Mouse (Mus musculus): ENCODE data around the gene Twist2. TPM values are rescaled to one million over a fixed set of nuclear protein-coding genes. Genes with fewer than 3 reads are reported as not detected.

The Twist2 gene
- polyA plus RNA-seq, 1 experiment: 2.1 TPM

DNA sequence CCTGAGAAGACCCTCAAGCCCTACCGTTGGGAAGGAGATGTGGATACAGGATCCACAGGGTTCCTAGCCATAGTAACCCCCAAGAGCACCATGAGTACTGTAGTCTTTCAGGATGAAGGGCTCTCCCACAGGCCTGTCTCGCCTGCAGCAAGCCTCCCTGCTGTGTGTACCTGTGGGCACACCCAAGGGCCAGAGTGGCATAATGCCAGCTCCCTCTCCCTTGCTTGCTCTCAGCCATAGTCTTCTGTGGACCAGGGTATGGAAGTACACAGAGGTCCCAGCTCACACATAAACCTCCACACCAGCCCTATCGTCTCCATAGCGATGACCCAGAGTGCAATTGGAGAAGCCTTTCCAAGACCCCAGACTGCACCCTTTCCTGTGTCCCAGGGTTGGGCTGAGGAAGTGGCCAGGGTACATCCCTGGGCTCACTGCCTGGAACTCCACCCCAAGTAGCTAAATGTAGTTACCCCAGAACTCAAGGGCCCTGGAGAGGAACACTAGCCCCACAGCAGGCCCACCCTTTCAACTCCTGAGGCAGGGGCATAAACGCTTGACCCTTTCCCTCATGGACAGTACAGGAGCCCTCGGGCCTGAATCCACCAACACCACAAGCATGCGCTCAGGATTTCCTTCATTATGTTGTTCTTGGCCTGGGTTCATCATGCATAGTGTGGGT is 73.9 kb downstream of the Twist2 start:
- H3K4me1 ChIP-seq (replicated peaks; ENCODE audit: control insufficient read depth, insufficient read depth, low read length): no peaks in the 10 kb centered on the region
- no peaks in the 10 kb centered on the region for H3K36me3 ChIP-seq (ENCODE audit: control insufficient read depth, insufficient read depth, low read length)
- 79% methylated on average over 7 of the region's 7 CpGs for WGBS
- H3K4me3 ChIP-seq (ENCODE audit: control insufficient read depth, insufficient read depth, low read length): no peak overlapping the region
- H3K27ac ChIP-seq (ENCODE audit: control insufficient read depth, insufficient read depth, low read length): no peak overlapping the region
- H3K27me3 ChIP-seq (ENCODE audit: control insufficient read depth, insufficient read depth, low read length): no peaks in the 10 kb centered on the region
- DNase-seq: no peak
- no peak for TF ChIP-seq POLR2A (IDR thresholded peaks at IDR 0.05; ENCODE audit: control insufficient read depth, extremely low read depth, insufficient read depth, low read length, poor library complexity)
- TF ChIP-seq CTCF (IDR thresholded peaks at IDR 0.05; ENCODE audit: borderline replicate concordance, control insufficient read depth, extremely low read depth, insufficient read depth, low read length, poor library complexity): no peak

DNA sequence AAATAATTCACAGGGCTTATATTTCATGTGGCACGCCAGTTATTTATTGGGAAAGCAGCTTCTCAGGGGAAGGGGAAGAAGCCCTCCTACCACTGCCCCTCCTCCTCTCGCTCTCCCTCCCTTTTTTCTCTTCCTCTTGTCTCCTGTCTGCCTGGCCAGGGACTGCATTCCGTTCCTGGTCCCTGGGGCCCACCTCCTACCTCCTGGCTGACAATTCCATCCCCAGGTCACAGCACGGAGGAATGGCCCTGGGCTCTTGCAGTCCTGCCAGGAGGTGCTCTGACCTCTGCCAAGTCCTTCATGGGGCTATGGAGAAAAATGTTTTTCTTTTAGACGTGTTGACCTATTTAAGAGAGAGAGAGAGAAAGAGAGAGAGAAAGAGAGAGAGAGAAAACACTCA is 77.4 kb downstream of the Twist2 start:
- WGBS: 62% methylated on average over 5 of the region's 5 CpGs
- Histone ChIP-seq H3K4me1 (replicated peaks; ENCODE audit: control insufficient read depth, insufficient read depth, low read length) (no peaks in the 10 kb centered on the region), H3K4me3 (ENCODE audit: control insufficient read depth, insufficient read depth, low read length) (no peak overlapping the region), H3K27me3 (ENCODE audit: control insufficient read depth, insufficient read depth, low read length) (no peaks in the 10 kb centered on the region), H3K27ac (ENCODE audit: control insufficient read depth, insufficient read depth, low read length) (no peak overlapping the region), H3K36me3 (ENCODE audit: control insufficient read depth, insufficient read depth, low read length) (no peaks in the 10 kb centered on the region)
- no peak for DNase-seq
- TF ChIP-seq POLR2A (IDR thresholded peaks at IDR 0.05; ENCODE audit: control insufficient read depth, extremely low read depth, insufficient read depth, low read length, poor library complexity) (no peak), CTCF (IDR thresholded peaks at IDR 0.05; ENCODE audit: borderline replicate concordance, control insufficient read depth, extremely low read depth, insufficient read depth, low read length, poor library complexity) (no peak)

DNA sequence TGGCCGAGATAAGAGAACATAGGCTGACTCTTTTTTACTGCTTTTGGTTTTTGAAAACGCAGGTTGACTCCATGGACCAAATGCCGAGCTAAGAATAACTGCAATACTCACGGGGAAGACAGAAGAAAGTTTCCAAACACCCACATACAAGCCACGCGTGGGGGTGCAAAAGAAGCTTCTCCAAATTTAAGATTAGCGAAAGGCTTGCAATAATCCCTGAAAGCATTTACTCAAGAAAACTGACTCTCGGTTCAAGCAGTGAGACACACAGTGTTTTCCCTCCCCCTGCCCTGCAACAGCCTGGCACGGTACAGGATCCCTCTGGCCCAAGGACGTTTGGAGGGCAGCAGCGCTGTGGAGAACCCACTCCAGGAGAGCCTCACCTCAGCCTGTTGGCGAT is 78.9 kb downstream of the Twist2 start:
- no peaks in the 10 kb centered on the region for H3K36me3 ChIP-seq (ENCODE audit: control insufficient read depth, insufficient read depth, low read length)
- 89% methylated on average over 12 of the region's 12 CpGs for WGBS
- H3K27ac ChIP-seq (ENCODE audit: control insufficient read depth, insufficient read depth, low read length): no peak overlapping the region
- no peaks in the 10 kb centered on the region for H3K27me3 ChIP-seq (ENCODE audit: control insufficient read depth, insufficient read depth, low read length)
- H3K4me3 ChIP-seq (ENCODE audit: control insufficient read depth, insufficient read depth, low read length): no peak overlapping the region
- DNase-seq: no peak
- no peak for TF ChIP-seq POLR2A (IDR thresholded peaks at IDR 0.05; ENCODE audit: control insufficient read depth, extremely low read depth, insufficient read depth, low read length, poor library complexity)
- H3K4me1 ChIP-seq (replicated peaks; ENCODE audit: control insufficient read depth, insufficient read depth, low read length): no peaks in the 10 kb centered on the region

DNA sequence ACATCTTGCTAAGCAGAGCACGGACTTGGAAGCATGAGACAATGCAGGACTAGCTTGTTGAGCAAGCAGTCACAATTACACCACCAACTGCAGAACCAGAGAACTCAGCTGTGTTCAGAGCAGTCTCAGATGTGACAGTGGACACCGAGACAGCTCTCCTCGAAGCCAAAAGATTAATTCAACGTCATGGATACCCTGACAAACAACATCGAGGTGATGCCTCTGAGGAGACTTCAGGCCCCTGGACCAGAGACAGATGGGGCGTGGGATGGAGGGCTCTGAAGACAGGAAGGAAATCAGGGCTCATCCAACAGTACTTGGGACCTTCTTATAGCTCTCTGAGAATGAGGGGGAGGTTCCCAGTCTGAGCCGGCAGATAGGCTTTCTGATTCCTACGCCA is 79.6 kb downstream of the Twist2 start:
- Histone ChIP-seq H3K4me3 (ENCODE audit: control insufficient read depth, insufficient read depth, low read length) (no peak overlapping the region), H3K36me3 (ENCODE audit: control insufficient read depth, insufficient read depth, low read length) (no peaks in the 10 kb centered on the region), H3K27ac (ENCODE audit: control insufficient read depth, insufficient read depth, low read length) (no peak overlapping the region), H3K4me1 (replicated peaks; ENCODE audit: control insufficient read depth, insufficient read depth, low read length) (no peaks in the 10 kb centered on the region), H3K27me3 (ENCODE audit: control insufficient read depth, insufficient read depth, low read length) (no peaks in the 10 kb centered on the region)
- no peak for DNase-seq
- TF ChIP-seq CTCF (IDR thresholded peaks at IDR 0.05; ENCODE audit: borderline replicate concordance, control insufficient read depth, extremely low read depth, insufficient read depth, low read length, poor library complexity): no peak
- TF ChIP-seq POLR2A (IDR thresholded peaks at IDR 0.05; ENCODE audit: control insufficient read depth, extremely low read depth, insufficient read depth, low read length, poor library complexity): no peak
- 70% methylated on average over 8 of the region's 8 CpGs for WGBS

DNA sequence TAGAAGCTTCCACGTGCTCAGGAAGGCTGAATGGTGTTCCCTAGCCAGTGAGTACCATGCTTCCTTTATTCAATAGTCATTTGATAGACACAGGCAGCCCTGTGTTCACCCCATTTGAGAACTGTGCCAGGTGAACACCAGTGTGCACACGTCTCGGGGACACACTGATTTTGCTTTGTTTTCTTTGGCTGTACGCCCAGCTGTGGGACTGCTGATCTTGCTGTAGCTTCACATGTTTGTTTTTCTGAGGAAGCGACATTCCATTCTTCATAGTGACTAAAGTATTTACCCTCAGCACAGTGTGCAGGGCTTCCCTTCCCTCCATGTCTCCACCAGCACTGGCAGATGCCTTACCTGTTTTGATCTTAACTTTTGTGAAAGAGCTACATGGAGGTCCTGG is 81.9 kb downstream of the Twist2 start:
- TF ChIP-seq POLR2A (IDR thresholded peaks at IDR 0.05; ENCODE audit: control insufficient read depth, extremely low read depth, insufficient read depth, low read length, poor library complexity) (no peak), CTCF (IDR thresholded peaks at IDR 0.05; ENCODE audit: borderline replicate concordance, control insufficient read depth, extremely low read depth, insufficient read depth, low read length, poor library complexity) (no peak)
- 76% methylated on average over 5 of the region's 5 CpGs for WGBS
- no peaks in the 10 kb centered on the region for H3K27me3 ChIP-seq (ENCODE audit: control insufficient read depth, insufficient read depth, low read length)
- H3K27ac ChIP-seq (ENCODE audit: control insufficient read depth, insufficient read depth, low read length): no peak overlapping the region
- no peak overlapping the region for H3K4me3 ChIP-seq (ENCODE audit: control insufficient read depth, insufficient read depth, low read length)
- H3K36me3 ChIP-seq (ENCODE audit: control insufficient read depth, insufficient read depth, low read length): no peaks in the 10 kb centered on the region
- H3K4me1 ChIP-seq (replicated peaks; ENCODE audit: control insufficient read depth, insufficient read depth, low read length): no peaks in the 10 kb centered on the region
- DNase-seq: no peak

DNA sequence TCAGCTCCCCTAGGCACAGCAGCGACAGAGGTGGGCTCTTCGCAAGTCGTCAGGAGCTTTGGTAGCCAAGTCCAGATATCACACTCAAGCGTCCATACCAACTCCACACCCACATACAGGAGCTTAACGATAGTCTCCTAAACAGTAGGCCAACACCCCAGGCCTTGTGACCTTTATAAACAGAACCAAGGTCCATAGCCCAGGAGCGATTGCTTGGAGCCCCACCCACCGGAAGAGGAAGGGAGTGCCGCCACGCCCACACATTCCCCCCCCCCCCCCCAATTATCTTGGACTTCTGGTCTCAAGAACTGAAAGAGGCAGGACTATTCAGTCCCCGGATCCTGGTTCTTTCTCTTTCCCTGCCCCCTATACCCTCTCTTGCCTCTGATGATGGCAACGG is 92.3 kb downstream of the Twist2 start:
- Histone ChIP-seq H3K36me3 (ENCODE audit: control insufficient read depth, insufficient read depth, low read length) (no peaks in the 10 kb centered on the region), H3K27ac (ENCODE audit: control insufficient read depth, insufficient read depth, low read length) (no peak overlapping the region), H3K4me3 (ENCODE audit: control insufficient read depth, insufficient read depth, low read length) (no peak overlapping the region), H3K4me1 (replicated peaks; ENCODE audit: control insufficient read depth, insufficient read depth, low read length) (no peaks in the 10 kb centered on the region), H3K27me3 (ENCODE audit: control insufficient read depth, insufficient read depth, low read length) (no peaks in the 10 kb centered on the region)
- no peak for DNase-seq
- 91% methylated on average over 9 of the region's 11 CpGs for WGBS
- TF ChIP-seq POLR2A (IDR thresholded peaks at IDR 0.05; ENCODE audit: control insufficient read depth, extremely low read depth, insufficient read depth, low read length, poor library complexity): no peak
- TF ChIP-seq CTCF (IDR thresholded peaks at IDR 0.05; ENCODE audit: borderline replicate concordance, control insufficient read depth, extremely low read depth, insufficient read depth, low read length, poor library complexity): no peak

DNA sequence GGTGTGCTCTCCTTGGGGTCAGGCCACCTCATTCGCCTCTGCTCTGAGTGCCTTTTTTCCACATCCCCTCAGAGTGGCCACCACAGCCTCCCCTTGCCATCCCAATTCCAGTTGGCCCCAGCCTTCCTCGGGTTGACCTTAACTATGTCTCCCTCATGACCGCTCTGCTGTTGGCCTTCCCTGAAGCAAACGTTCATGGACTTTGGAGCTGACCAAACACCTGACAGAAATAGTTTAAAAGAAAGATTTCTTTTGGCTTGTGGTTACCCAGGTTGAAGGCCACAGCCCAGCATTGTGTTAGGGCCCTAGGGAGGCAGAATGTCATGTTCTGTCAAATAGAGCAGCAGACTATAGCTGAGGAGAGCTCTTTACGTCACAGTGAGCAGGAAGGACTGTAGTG is 93.0 kb downstream of the Twist2 start:
- no peaks in the 10 kb centered on the region for H3K36me3 ChIP-seq (ENCODE audit: control insufficient read depth, insufficient read depth, low read length)
- H3K4me1 ChIP-seq (replicated peaks; ENCODE audit: control insufficient read depth, insufficient read depth, low read length): no peaks in the 10 kb centered on the region
- H3K27me3 ChIP-seq (ENCODE audit: control insufficient read depth, insufficient read depth, low read length): no peaks in the 10 kb centered on the region
- DNase-seq: no peak
- no peak overlapping the region for H3K27ac ChIP-seq (ENCODE audit: control insufficient read depth, insufficient read depth, low read length)
- H3K4me3 ChIP-seq (ENCODE audit: control insufficient read depth, insufficient read depth, low read length): no peak overlapping the region
- WGBS: 91% methylated on average over 5 of the region's 5 CpGs
- no peak for TF ChIP-seq POLR2A (IDR thresholded peaks at IDR 0.05; ENCODE audit: control insufficient read depth, extremely low read depth, insufficient read depth, low read length, poor library complexity)
- TF ChIP-seq CTCF (IDR thresholded peaks at IDR 0.05; ENCODE audit: borderline replicate concordance, control insufficient read depth, extremely low read depth, insufficient read depth, low read length, poor library complexity): no peak
